Mouse (Mus musculus): ENCODE results near the gene Olfr1189. TPM values are rescaled to one million over a fixed set of nuclear protein-coding genes. Genes with fewer than 3 reads are reported as not detected.

Olfr1189 gene
- not detected in 2 replicates for polyA plus RNA-seq (2021; fragmentation: Nextera tagmentation)
- long read RNA-seq, experiment 1: 0 reads
- long read RNA-seq, experiment 2: 0 reads

DNA sequence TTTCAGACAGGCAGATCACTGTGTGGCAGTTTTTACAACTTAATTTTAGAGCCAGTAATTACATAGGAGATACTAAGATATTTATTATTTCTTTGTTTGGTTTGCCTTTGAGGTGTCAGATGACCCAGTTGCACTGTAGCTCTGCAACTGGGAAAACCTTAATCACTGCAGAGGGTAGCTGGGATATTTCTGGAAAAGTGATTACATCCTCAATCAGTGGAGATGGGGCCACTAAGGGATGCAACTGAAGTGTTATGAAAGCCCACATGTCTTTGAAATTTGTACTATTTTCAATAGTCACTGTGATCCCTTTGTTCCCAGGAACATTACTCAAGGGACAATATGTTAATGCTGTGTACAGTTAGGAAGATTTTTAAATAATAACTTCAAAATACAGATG lies at the start of gene Olfr1189:
Gene Olfr1189 (plus strand): TSS at position 301 of the 400 bp plus-strand sequence.

DNA sequence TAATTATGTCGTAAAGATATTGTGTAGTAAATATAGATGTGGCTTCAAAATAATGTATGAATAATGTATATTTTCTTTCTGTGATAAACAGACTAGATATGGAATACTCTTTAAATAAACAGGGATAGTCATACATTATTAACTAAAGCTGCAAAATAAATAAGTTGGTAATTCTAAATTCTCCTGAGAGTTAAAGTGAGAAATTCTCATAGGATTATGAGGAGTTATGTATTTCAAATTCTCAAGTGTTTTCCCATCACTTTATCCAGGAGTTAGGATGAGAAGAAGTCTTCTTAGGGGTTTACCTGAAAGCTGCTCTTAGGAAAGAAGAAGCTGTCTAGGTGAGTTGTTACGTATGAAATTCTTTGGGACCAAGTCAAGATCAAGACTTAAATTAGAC lies 29.6 kb upstream of the Olfr1189 start, which contains the start of gene Olfr1188:
Gene Olfr1188 (plus strand): TSS at position 301 of the 400 bp plus-strand sequence.

DNA sequence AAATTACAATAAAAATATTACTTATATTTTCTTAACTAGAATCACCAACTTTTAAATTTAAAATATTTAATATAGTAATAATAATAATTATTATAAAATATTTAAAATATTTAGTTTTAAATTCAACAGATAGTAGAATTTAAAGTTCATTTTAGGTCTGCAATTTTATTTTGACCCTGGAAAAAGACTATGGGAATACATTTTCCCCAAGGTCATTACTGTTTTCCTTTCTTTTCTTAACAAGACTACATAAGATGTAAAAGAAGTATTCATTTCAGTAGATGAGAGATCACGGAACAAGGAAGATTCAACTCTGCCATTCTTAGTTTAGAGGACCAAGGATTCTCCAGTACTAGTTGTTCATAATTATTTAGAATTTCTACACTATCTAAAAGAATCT lies 54.0 kb downstream of the Olfr1189 start, which contains the start of gene Olfr1191-ps1:
Gene Olfr1191-ps1 (plus strand): TSS at position 301 of the 400 bp plus-strand sequence.

Other genes with a start within 250 kb of the Olfr1189 start
- gene Olfr1176, start 249.7 kb upstream of the Olfr1189 start, polyA plus RNA-seq (2021; fragmentation: Nextera tagmentation): not detected in 2 replicates
- gene Olfr1177-ps, start 240.0 kb upstream of the Olfr1189 start, polyA plus RNA-seq (2021; fragmentation: Nextera tagmentation): not detected in 2 replicates
- gene Olfr1178, start 199.4 kb upstream of the Olfr1189 start, polyA plus RNA-seq (2021; fragmentation: Nextera tagmentation): not detected in 2 replicates
- gene Olfr1179, start 180.0 kb upstream of the Olfr1189 start, polyA plus RNA-seq (2021; fragmentation: Nextera tagmentation): not detected in 2 replicates
- not detected in 2 replicates for gene Olfr1180, start 167.3 kb upstream of the Olfr1189 start, polyA plus RNA-seq (2021; fragmentation: Nextera tagmentation)
- not detected in 2 replicates for gene Olfr1181, start 160.3 kb upstream of the Olfr1189 start, polyA plus RNA-seq (2021; fragmentation: Nextera tagmentation)
- not detected in 2 replicates for gene Gm13757, start 137.3 kb upstream of the Olfr1189 start, polyA plus RNA-seq (2021; fragmentation: Nextera tagmentation)
- 0.01 TPM in 1 of 2 replicates, not detected in the other for gene Olfr1183, start 131.6 kb upstream of the Olfr1189 start, polyA plus RNA-seq (2021; fragmentation: Nextera tagmentation)
- gene Olfr1184, start 102.9 kb upstream of the Olfr1189 start, polyA plus RNA-seq (2021; fragmentation: Nextera tagmentation): not detected in 2 replicates
- gene Olfr1185-ps1, start 93.1 kb upstream of the Olfr1189 start, polyA plus RNA-seq (2021; fragmentation: Nextera tagmentation): not detected in 2 replicates
- not detected in 2 replicates for gene Olfr1186, start 67.9 kb upstream of the Olfr1189 start, polyA plus RNA-seq (2021; fragmentation: Nextera tagmentation)
- gene Olfr1188, start 29.5 kb upstream of the Olfr1189 start, polyA plus RNA-seq (2021; fragmentation: Nextera tagmentation): not detected in 2 replicates
- gene Olfr1191-ps1, start 54.1 kb downstream of the Olfr1189 start, polyA plus RNA-seq (2021; fragmentation: Nextera tagmentation): not detected in 2 replicates
- gene Olfr1192-ps1, start 62.1 kb downstream of the Olfr1189 start, polyA plus RNA-seq (2021; fragmentation: Nextera tagmentation): not detected in 2 replicates
- not detected in 2 replicates for gene Olfr1193, start 89.2 kb downstream of the Olfr1189 start, polyA plus RNA-seq (2021; fragmentation: Nextera tagmentation)
- gene Olfr1195, start 102.7 kb downstream of the Olfr1189 start, polyA plus RNA-seq (2021; fragmentation: Nextera tagmentation): not detected in 2 replicates
- not detected in 2 replicates for gene Olfr1196, start 118.1 kb downstream of the Olfr1189 start, polyA plus RNA-seq (2021; fragmentation: Nextera tagmentation)
- gene Olfr1197, start 145.9 kb downstream of the Olfr1189 start, polyA plus RNA-seq (2021; fragmentation: Nextera tagmentation): not detected in 2 replicates
- gene Olfr1198, start 164.9 kb downstream of the Olfr1189 start, polyA plus RNA-seq (2021; fragmentation: Nextera tagmentation): not detected in 2 replicates
- gene Olfr1199, start 174.0 kb downstream of the Olfr1189 start, polyA plus RNA-seq (2021; fragmentation: Nextera tagmentation): not detected in 2 replicates
- gene Olfr1200, start 184.0 kb downstream of the Olfr1189 start, polyA plus RNA-seq (2021; fragmentation: Nextera tagmentation): 0.04 TPM in 1 of 2 replicates, not detected in the other
- gene Olfr1201, start 206.6 kb downstream of the Olfr1189 start, polyA plus RNA-seq (2021; fragmentation: Nextera tagmentation): not detected in 2 replicates
- gene Olfr1202, start 228.0 kb downstream of the Olfr1189 start, polyA plus RNA-seq (2021; fragmentation: Nextera tagmentation): not detected in 2 replicates
- gene Olfr1205, start 243.3 kb downstream of the Olfr1189 start, polyA plus RNA-seq (2021; fragmentation: Nextera tagmentation): not detected in 2 replicates

Measured in left cerebral cortex, adult 6 months (tissue).